Mouse (Mus musculus) bone marrow, adult 2 months (tissue): ENCODE results near the gene Col16a1. TPM values are rescaled to one million over a fixed set of nuclear protein-coding genes. Genes with fewer than 3 reads are reported as not detected.

ENCODE experiments used
- H3K27ac ChIP-seq: fragments of 200-500 bp; 2 replicates; pipeline ENCODE4 v1.5.1; 2012; ENCODE audit warnings: low read depth, mild to moderate bottlenecking, control low read depth, inconsistent platforms, low read length; ENCODE audit not compliant: control insufficient read depth, poor library complexity, insufficient read depth
- H3K4me1 ChIP-seq: fragments of 200-500 bp; 2 replicates; pipeline ENCODE4 v1.6.1; 2011; ENCODE audit warnings: low read length; ENCODE audit not compliant: control insufficient read depth, insufficient read depth
- H3K4me3 ChIP-seq: fragments of 200-500 bp; replicated peaks from 2 replicates; pipeline ENCODE3; 2011; ENCODE audit warnings: mild to moderate bottlenecking, low read depth, low read length, control low read depth; ENCODE audit not compliant: control insufficient read depth
- CTCF ChIP-seq: fragments of 200-500 bp; IDR thresholded peaks from 2 replicates; pipeline ENCODE4 v1.5.1; 2011; ENCODE audit warnings: low read length, control low read depth; ENCODE audit not compliant: control insufficient read depth, insufficient read depth
- POLR2A ChIP-seq: fragments of 200-500 bp; IDR thresholded peaks from 2 replicates; pipeline ENCODE4 v1.6.1; 2011; ENCODE audit warnings: low read depth, mild to moderate bottlenecking, control low read depth, low read length, borderline replicate concordance; ENCODE audit not compliant: control insufficient read depth
- WGBS: fragments of 180-500 bp; shearing (Covaris S2); methylation state at CpG from one replicate; pipeline ENCODE4 v1.1.7; 2018; 5-methylcytosine and 5-hydroxymethylcytosine counted together
- polyA plus RNA-seq: library from polyadenylated mRNA; stranded (reverse); fragments of >200 nt; gene quantifications from 2 replicates; pipeline ENCODE4 v1.2.4, GENCODE M21; 2011; ENCODE audit warnings: low replicate concordance; ENCODE audit not compliant: missing spikeins, insufficient read depth, insufficient read length

Col16a1 gene
- polyA plus RNA-seq, 1 experiment, result 8.8 TPM

- Histone ChIP-seq H3K4me3 (no peak overlapping the region), H3K27ac (no peak overlapping the region), H3K4me1 (no peaks in the 10 kb centered on the region)
- no peak for TF ChIP-seq CTCF
- no peak for TF ChIP-seq POLR2A
- 26% methylated on average over 2 of the region's 2 CpGs for WGBS
Observed at GRCm38 (mm10) chr4:130071758-130072157, 24.1 kb downstream of the Col16a1 start.

GRCm38 (mm10) chr4:130073367-130073766 is 25.7 kb downstream of the Col16a1 start:
- TF ChIP-seq CTCF (no peak), POLR2A (no peak)
- 79% methylated on average over 4 of the region's 4 CpGs for WGBS
- no peak overlapping the region for H3K4me3 ChIP-seq
- H3K27ac ChIP-seq, result no peak overlapping the region
- H3K4me1 ChIP-seq, result no peaks in the 10 kb centered on the region

DNA sequence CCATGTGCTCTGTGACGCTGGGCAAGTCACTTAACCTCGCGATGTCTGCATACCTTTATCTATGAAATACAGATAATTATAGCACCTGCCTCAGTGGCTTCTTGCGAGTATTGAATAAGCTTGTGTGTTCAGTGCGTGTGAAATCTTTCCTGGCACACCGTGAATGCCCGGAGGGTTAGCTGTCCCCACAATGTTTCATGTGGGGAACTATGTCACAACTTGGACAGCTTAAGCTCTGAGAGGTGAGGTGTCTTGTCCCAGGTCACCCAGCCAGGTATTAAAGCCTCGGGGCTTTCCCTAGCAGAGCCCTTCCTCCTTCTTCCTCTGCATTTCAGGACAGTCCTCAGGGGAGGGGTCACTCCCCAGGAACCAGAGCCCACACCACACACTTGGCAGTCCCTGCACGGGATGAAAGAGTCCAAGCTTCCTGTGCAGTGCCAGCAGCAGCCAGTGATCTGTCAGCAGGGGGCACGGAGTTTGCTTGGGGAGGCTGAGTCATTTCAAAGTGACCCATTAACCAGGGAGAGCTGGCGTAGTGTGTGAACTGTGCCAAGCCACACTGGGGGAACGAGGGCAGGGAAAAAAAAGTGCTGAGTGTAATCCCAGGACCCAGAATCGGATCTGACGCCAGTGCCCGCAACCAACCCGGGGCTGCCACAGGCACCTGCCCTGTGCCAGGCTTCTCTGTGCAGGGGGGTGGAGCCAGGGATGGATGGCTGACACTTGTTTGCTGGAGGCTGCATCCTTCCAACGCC is 27.3 kb downstream of the Col16a1 start:
- TF ChIP-seq CTCF, result no peak
- TF ChIP-seq POLR2A, result no peak
- Histone ChIP-seq H3K4me3 (no peak overlapping the region), H3K27ac (no peak overlapping the region), H3K4me1 (no peaks in the 10 kb centered on the region)
- 24% methylated on average over 17 of the region's 17 CpGs for WGBS

DNA sequence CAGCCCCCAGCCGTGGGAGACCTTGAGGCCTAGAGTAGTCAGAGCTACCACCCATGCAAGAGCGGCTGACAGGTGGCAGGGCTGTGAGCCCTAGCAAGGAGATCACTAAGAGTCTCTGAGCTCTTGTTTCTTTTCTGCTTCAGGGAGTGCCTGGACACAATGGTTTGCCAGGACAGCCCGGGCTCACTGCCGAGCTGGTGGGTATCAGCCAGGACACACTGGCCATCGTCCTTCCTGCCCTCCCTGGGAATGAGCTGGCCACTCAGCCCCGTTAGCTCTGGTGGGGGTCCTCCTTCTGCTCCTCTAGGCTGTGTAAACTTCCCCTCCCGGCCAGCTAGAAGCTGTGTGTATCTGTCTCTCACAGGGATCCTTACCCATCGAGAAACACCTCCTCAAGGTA is 29.2 kb downstream of the Col16a1 start:
- TF ChIP-seq CTCF, result no peak
- no peak for TF ChIP-seq POLR2A

GRCm38 (mm10) chr4:130078816-130079485 is 31.3 kb downstream of the Col16a1 start:
- H3K4me3 ChIP-seq, result no peak overlapping the region
- WGBS, result 75% methylated on average over 17 of the region's 17 CpGs
- TF ChIP-seq CTCF (no peak), POLR2A (no peak)

More for the DNA sequence above, 29.2 kb downstream of the Col16a1 start:
- WGBS, result 73% methylated on average over 8 of the region's 8 CpGs
- no peak overlapping the region for H3K4me3 ChIP-seq
- H3K27ac ChIP-seq, result no peak overlapping the region
- H3K4me1 ChIP-seq, result no peaks in the 10 kb centered on the region

GRCm38 (mm10) chr4:130079521-130079920 is 31.9 kb downstream of the Col16a1 start:
- 58% methylated on average over 3 of the region's 3 CpGs for WGBS
- no peaks in the 10 kb centered on the region for H3K4me1 ChIP-seq
- no peak overlapping the region for H3K27ac ChIP-seq
- no peak for TF ChIP-seq CTCF
- TF ChIP-seq POLR2A, result no peak
- H3K4me3 ChIP-seq, result no peak overlapping the region

More at GRCm38 (mm10) chr4:130078816-130079485, 31.3 kb downstream of the Col16a1 start:
- H3K4me1 ChIP-seq, result no peaks in the 10 kb centered on the region
- no peak overlapping the region for H3K27ac ChIP-seq

DNA sequence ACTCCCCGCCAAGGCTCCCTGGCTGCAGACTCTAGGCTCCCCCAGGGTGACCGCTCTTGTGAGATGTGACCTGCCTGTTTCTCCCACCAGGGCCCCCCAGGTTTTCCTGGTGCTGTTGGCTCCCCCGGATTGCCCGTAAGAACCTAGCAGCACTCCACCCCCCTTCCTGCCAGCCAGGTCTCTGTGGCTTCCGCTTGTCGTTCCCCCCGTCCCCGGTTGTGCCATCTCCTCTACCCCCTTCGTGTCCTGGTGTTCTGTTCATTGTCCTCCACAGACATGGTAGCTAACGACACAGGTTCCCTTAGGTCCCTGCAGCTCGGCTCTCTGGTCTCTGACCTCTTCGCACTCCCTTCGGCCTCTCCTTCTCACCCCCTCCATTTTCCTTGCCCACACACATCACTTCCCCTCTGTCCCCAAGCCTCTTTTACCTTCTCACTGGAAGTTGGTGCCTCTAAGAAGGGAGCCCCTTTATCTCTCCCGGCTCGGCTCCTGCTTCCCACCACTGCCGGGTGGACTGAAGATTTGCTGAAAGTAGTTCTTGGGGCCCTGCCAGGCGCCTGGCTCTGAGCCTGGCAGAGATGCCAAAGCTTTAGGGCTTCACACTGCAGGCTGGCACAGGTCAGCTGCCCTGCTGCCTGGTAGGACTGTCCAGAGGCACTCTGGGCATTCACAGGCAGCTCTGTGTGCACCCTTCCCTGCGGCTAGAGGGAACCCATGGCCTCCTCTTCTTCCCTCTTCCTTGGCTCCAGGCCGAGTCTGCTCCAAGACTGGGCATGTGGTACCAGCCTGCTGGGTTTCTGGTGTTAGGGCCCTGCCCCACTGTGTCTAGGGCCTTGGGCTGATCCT is 33.9 kb downstream of the Col16a1 start:
- no peak overlapping the region for H3K27ac ChIP-seq
- H3K4me1 ChIP-seq, result no peaks in the 10 kb centered on the region
- WGBS, result 28% methylated on average over 19 of the region's 19 CpGs
- H3K4me3 ChIP-seq, result no peak overlapping the region
- TF ChIP-seq CTCF (no peak), POLR2A (no peak)

DNA sequence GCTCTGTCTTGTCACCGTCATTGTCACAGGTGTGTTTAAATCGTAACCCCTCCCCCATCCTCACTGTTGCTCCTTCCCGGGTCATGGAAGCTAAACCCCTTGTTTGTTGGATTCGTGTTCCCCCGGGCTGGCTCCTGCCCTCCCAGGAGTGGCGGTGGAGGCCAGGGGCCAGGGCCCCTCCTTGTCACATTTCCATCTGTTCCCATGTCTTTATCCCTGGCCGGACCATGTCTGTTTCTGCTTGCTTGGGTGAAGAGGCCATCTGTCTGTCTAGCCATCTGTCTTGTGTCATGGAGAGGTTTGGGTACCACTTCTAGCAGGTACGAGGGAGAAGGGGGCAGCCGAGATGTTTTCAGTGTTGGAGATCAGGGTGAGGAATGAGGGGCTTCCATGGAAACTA is 34.6 kb downstream of the Col16a1 start:
- TF ChIP-seq POLR2A (no peak), CTCF (no peak)
- Histone ChIP-seq H3K4me3 (no peak overlapping the region), H3K4me1 (no peaks in the 10 kb centered on the region), H3K27ac (no peak overlapping the region)
- 74% methylated on average over 9 of the region's 9 CpGs for WGBS
